Mouse (Mus musculus) thymus, postnatal 10 days (tissue): ENCODE results near the gene Nf1.
"Not testable (repeated sequence)": the region's sequence is repeated elsewhere in the genome, so short reads cannot be mapped to it uniquely, and the experiment has no call there.

ENCODE experiments used
- DNase-seq, 2 experiments: peaks; one replicate each; pipeline ENCODE4 v3.0.0; 2021; ENCODE audit warnings: low spot score in 2 of 2

Nf1 gene

DNA sequence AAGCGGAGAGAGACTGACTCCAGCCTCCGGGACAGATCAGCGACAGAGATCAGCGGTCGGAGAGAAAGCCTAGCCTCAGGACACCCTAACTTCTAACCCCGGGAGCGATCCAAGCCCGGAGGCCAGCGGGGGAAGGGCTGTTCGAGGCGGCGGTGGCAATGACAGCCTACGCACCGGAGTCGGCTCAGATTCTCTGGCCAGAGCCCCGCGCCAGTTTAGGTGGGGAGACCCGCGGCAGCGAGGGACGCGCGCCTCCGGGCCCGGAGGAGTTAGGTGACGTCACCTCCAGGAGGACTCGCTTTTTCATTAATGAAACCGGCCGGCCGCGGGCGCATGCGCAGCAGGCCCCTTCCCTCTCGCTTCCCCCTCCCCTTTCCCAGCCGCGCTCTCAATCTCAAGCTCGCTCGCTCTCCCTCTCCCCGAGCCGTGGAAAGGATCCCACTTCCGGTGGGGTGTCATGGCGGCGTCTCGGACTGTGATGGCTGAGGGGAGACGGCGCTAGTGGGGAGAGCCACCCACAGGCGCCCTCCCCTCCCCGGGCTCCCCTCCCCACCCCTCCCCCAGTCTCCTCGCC, at the start of gene Nf1:
TSS of gene Nf1 (plus strand) at position 460 of the 574 bp plus-strand sequence.
- DNase-seq = peak; percentile 74

DNA sequence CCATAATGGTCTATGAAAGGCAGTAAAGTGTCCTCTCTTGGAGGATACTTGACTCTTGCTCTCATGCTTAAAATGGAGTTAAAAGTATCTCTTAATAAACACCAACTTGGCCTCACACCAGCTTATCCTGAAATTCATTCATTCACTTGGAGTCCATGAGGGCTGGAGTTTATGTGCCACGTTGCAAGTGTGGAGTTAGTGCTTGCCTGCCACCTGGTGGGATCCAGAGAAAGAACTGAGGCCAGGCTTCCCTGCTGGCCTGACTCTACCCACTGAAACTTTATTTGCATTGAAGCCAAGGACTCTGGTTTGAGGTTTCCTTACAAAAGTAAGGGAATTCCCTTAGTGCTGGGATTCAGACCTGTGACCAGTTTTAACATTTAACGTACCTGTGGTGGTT, 49.0 kb upstream of the Nf1 start:
- DNase-seq = no peak

DNA sequence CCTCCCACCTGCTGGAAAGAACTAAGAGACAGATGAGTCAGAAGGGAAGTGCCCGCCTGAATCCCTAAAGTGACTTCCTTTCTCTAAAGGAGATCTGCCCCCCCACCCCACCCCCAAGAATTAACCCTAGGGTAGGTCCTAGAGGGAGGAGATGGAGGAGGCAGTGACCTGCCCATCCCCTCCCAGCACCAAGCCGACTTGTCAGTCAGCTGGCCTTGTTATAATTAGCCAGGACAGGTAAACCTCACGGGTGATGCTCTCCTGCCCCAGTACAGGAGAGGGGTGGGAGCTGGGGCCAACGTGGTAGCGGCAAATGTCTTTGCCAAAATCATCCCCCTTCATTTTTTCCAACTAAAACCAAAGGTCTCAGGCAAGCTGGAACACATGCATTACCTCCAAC, 47.8 kb upstream of the Nf1 start:
- DNase-seq = no peak

DNA sequence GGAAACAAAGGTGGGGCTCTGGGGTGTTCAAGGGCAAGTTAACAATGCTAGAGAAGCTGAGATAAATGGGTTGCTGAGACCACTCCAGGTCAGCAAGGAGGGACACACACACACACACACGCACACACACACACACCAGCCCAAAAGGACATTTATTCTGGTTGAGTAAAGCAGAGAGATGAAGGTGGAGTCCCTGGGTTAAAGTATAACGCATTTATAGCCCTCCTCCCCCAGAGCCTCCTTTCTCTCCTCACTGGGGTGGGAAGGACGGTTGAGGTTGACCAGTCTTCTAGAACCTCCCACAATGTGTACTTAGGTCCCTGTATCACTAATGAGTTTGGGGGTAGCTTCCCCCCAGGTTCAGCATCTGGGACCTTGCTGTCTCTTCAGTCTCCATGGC, 47.4 kb upstream of the Nf1 start:
- DNase-seq = no peak

DNA sequence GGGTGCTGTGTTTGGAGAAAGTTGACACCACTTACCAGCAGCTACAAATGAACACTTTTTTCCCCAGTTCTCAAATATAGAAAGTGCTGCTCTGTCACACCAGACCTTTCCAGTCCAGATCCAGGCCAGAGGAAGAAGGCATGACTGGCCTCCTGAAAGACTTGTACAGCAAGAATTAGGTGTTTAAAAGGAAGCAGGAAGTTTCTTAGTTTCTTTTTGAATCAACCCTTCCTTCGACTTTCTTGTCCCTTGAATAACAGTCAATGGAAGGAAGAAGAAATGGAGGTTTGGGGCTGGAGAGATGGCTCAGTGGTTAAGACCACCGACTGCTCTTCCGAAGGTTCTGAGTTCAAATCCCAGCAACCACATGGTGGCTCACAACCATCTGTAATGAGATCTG, 46.5 kb upstream of the Nf1 start:
- DNase-seq = no peak

DNA sequence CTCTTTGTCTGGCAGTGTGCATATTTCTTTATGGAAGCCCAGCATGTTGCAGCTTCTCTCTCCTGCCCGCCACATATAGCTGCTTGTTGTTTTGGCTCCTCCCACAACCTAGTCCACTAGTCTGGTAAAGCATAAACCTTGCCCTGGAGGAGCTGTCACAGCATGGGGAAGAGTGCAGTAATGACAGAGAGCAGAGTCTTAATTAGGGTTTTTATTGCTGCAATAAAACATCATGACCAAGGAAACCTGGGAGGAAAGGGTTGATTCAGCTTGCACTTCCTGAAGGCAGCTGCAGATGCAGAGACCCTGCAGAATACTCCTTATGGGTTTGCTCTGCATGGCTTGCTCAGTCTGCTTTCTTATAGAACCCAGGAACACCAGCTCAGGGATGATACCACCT, 45.5 kb upstream of the Nf1 start:
- no peak for DNase-seq

DNA sequence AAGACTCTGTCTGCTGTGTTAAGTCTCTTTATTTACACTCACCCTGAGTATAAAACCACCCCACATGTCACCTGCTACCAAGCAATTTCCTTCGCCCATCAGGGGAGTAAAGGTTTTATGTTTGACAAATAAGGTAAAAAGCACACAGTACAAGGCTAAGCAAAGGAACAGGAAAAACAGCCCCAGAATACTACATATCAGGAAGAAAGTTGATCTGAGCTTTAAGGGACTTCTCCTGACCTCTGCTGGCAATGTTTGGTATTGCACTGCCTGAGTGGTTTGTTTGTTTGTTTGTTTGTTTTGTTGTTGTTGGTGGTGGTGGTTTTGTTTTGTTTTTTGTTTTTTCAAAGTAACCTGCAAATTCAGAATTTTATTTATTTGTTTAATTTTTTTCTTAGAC, 43.3 kb upstream of the Nf1 start:
- peak in 1 of 2 experiments; percentile 52 for DNase-seq

DNA sequence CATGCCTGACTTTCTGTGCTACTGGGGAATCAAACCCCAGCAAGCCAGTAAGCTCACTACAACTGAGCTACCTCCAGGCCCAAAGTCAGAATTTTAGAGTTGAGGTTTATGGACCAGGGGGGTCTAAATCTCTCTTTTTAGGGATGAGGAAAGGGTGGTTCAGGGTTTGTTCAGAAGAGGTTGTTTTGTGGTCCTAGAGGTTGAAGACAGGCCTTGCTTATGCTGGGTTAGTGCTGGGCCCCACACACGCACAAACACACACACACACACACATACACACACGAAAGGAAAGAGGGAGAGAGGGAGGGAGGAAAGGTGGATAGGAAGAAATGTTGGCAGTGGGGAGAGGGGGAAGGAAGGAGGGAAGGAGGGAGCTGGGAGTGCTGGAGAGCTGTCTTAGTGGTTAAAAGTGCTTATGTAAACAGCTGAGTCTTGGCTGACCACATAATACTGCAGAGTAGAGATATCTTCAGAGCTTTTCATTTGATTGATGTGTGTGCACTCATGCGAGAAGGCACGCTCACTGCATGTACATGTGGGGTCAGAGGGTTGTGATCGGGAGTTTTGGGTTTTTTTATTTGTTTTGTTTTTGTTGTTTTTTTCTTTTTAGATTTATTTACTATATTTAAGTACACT, 42.5 kb upstream of the Nf1 start, which contains the start of gene Gm9964:
TSS of gene Gm9964 (minus strand) at position 51 of the 636 bp plus-strand sequence.
- DNase-seq = no peak

DNA sequence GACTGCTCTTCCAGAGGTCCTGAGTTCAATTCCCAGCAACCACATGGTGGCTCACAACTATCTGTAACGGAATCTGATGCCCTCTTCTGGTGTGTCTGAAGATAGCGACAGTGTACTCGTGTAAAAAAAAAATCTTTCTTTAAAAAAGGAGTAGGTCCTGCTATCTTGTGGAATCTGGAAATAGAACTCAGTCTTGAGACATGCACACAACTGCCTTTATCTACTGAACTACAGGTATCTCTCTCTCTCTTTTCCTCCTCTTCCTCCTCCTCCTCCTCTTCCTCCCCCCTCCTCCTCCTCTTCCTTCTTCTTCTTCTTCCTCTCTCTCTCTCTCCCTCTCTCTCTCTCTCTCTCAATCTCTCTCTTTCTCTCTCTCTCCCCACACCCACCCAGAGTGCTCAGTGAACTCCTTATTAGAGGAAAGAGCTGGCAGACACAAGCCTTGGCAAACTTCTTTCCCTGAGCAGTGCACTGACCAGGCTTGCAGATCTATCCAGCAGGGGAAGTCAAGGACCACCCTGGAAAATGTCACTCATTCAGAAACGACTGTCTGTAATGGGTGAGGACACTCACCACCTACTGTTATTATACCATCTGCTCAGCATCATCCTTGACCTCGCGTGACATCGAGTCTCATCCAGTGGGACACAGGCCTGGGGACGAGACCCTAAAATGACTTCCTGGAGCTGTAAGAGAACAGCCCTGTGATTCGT, 39.6 kb upstream of the Nf1 start:
- no peak for DNase-seq

DNA sequence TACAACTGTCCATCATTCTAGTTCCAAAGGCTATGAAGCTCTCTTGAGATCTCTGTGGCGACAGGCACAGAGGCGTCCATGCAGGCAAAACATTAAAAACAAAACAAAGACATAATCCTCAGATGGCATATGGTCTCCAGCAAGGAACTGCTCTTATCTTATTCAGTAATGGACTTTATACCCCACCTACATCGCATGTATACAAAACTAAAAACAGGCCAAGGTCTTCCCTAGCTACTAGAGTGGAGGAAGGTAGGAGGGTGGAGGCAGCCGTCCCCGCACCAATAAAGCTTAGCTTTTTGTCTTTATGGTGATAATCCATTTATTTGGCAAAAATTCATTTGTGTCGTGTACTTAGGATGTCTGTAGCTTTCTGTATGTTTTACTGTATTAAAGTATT, 36.4 kb upstream of the Nf1 start:
- DNase-seq = no peak

DNA sequence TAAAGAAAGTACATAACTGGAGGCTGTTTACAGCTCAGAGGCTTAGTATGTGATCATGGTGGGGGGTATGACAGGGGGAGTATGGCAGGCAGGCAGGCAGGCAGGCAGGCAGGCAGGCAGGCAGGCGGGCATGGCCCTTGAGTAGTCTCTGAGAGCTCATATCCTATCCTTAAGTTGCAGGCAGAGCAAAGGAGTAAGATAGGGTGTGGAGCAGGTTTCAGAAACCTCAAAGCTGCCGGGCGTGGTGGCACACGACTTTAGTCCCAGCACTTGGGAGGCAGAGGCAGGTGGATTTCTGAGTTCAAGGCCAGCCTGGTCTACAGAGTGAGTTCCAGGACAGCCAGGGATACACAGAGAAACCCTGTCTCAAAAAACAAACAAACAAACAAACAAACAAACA, 35.2 kb upstream of the Nf1 start:
- DNase-seq = not testable (repeated sequence)

DNA sequence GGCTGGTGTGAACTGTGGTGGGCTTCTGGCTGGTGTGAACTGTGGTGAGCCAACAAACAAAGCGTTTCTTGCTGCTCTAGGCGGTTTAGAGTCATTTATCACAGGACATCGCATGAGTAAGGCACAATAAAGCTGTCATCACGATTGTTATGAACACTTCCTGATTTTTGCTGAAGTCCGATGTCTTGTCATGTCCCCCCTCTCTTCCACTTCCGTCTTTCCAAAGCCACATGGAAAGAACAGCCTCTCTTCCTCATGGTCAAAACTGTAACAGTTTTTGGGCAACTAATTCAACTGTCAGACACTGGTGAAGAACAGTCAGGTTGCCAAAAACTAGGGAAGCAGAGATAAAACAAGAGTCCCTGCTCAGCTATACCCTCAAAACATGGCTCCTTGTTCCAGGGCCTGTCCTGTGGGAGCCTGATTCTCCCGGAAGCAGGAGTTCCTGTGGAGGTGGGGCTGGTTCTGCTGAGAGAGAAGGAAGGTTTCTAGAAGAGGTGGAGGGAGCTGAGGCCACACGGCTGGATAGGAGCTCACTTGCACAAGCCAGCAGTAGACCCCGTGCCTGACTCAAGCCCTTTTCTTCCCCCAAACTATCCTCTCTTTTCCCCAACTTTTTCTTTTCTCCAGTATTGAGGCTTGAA, 33.7 kb upstream of the Nf1 start:
- no peak for DNase-seq

DNA sequence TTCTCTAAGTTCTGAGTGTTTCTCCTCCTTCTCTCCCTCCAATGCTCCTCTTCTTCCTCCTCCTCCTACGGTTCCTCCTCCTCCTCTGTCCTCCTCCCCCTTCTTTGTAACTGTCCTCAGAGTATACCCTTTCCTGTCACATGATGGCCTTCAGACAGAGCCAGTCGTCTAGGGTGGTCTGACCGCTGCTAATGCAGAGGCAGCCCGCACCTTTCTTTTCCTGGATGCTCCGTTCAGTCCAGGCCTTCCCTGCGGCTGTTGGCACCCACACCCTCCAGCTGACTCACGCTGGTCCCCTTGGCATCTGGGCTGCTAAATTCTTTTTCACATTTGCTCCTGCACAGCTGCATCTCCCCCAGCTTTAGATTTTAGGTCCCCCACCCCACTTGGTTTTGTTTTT, 33.0 kb upstream of the Nf1 start:
- no peak for DNase-seq

DNA sequence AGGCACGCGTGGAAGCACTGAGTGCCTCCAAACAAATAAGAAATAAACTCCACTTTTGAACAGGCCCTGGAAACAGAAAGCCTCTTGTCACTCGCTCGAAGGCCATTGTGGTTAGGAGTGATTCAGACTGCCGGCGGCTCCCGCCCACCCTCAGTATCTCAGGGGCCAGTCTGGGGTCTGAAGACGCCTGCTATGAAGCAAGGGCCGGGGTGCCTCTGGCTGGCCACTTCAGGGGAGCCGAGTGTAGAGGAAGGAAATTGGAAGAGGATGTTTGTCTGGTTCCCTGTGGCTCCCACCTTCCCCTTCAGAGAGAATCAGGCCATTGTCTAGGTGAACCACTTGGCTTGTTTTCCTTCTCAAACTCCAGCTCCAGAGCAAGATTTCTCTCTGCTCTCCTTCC, 32.5 kb upstream of the Nf1 start:
- no peak for DNase-seq

DNA sequence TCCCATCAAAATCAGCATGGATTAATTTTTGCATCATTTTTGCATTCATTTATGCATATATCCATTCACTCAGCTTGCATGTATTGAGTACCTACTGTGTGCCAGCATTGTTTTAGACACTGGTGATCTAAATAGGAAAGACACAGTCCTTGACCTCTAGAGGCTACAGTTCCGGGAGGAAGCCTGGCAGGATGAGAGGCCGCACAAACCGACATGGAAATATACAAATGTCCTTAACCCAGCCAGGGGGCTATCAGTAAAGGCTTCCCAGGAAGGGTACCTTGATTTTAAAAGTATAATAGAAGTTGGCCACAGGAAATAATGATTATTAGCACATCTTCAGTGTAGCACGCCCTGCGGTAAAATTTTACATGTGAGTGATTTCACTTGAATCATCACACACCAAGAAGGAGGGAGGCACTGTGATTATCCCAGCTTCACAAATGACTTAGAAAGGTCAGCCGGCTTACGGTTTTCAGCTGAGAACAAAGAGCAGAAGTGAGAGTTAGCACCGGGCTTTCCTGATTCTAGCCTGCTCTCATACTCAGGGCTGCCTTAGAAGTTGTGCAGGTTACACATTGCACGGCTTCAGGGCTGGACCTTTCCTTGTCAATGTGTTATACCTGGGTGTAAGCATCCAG, 31.8 kb upstream of the Nf1 start:
- DNase-seq = no peak

DNA sequence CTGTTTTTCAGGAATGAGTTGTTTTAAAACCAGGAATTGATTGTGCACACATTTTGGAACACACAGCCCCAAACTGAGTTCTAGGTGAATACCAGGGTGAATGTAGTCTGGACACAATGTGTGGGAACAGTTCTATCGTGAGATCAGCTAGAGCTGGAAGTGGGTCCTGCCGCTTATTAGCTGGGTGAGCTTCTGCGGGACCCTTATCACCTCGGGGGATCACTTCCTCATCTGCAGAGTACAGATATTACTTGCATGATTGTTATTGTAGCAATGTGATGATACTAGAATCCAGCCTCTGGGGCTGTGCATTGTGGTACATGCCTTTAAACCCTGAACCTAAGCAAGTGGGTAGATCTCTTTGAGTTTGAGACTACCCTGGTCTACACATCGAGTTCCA, 29.0 kb upstream of the Nf1 start:
- no peak for DNase-seq

DNA sequence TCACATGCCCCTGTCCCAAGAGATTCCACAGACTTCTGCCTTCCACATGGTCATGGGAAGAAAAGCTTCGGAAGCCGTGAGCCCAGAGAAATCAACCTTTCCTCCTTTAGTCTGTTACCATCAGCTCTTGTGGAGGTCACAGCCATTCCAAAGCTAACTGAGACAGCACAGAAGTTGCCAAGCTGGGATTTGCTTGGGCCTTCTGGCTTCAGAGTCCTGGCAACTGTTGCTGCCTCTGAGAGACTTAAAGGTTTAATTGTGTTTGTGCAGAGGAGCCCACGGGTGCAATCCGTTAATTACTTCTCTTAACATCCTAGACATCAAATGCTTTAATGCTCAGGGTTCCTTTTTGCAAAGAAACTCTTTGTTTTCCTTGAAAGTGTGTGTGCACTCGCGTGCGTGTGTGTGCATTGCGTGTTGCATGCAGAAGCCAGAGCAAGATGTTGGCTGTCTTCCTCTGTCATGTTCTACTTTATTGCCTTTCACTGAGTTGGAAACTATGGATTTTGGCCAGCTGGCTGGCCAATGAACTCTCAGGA, 22.6 kb upstream of the Nf1 start:
- no peak for DNase-seq

DNA sequence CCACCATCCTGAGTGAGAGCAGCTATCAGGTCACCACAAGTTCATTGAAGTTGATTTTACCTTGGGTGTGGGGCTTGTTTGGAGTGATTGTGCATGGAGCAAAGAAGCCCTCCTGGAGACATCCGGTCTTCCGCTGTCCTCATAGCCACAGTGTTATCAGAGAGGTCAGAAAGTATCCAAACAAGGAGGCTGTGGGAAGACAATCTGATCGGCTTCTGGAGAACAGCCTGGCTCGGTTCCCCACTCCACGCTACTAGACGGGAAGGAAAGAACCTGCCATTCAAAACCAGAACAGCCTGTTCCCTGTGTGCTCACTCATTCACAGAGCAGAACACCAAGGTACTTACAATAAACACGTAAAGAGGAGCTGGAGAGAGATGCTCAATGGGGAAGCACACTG, 19.7 kb upstream of the Nf1 start:
- no peak for DNase-seq

DNA sequence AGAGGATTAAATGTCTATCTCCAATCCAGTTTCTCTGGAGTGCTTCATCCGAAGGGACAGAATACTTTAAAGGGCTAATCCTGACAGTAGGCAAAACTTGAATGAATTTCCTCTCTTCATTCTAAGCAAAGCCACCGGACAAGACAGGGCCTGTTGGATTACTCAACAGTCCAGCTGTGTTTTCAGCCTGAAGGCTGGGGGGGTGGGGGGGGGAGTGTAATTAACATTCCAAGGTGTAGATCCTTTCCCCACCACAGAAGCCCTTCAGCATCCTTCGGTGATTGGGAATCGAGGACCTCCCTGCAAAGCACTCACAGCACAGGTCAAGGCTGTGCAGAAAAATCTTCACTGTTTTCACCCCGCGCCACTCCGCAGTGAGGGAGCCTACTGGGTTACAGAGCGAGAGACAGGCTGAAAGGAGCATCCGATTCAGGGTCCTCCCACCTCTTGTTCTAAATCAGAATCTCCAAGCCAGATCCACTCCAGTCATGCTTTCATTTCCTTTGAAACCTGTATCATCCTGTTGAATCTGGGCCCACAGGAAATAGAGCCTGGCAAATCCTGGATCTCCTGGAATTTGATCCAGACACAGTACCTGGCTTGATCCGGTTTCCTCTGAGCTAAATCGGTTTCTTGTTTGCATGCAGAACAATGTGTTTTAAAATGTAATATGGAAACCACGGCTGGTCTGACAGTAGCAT, 15.4 kb upstream of the Nf1 start:
- no peak for DNase-seq

DNA sequence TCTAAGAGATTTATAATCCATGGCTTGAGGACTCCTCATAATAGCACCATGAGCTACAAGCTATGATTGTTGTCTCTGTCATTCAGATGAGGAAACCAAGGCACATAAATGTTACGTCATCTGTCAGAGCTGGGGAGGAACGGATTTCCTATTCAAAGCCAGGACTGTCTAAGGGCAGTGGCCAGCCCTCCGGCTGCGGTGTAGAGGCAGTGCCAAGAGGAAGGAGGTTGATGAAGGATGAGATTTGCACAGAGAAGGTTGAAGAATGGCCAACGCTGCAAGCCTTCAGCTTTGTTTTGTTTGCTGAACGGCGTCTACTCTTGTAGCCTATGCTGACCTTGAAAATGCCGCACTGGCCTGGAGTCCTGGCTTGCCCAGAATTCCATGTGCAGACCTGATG, 13.8 kb upstream of the Nf1 start:
- no peak for DNase-seq

DNA sequence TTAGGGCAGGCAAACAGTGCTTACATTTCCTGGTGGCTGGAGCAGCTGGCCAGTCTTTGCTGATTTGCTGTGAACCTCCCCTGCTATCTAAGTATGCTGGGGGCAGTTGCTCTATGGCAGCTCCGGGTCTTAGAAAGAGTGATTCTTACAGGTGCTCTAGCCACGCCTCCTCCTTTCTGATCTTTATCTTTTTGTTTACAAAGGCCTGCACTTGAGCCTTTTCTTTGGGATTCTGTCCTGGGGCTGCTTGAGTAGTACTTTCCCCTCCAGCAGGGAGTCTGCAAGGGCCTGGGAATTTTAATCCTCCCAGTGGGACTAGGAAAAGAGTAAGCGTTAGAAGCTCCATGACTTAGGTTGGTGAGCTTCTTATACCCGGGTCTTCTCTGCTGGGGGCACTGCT, 12.4 kb upstream of the Nf1 start:
- no peak for DNase-seq

DNA sequence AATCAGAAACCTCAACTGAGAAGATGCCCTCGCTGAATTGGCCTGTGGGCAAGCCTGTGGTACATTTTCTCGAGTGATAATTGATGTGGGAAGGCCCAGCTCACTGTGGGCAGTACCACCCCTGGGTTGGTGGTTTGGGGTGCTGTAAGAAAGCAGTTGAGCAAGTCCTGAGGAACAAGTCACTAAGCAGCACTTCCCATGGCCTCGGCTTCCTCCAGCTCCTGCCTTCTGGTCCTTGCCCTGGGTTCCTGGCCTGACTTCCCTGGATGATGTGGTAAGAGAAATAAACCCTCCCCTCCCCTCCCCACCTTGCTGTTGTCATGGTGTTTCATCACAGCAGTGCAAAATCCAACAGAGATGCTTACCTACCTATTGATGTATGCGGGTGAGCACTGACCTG, 11.4 kb upstream of the Nf1 start:
- no peak for DNase-seq
